Mouse (Mus musculus) spleen, postnatal 14 days (tissue): ENCODE measurements at regions not wholly inside any gene's neighbourhood (a gene's known extent, or its start where the extent isn't known, plus 50 kb on each side); places are given as distances from the start of the nearest gene placed in this dataset.
A peak's percentile ranks its signal among the peaks of the same experiment; 100 is the strongest.
"Not testable (repeated sequence)": the region's sequence is repeated elsewhere in the genome, so short reads cannot be mapped to it uniquely, and the experiment has no call there.

Experiments
- DNase-seq, 2 experiments: peaks; one replicate each; pipeline ENCODE4 v3.0.0; 2021 to 2022; ENCODE audit warnings: low spot score in 2 of 2

DNA sequence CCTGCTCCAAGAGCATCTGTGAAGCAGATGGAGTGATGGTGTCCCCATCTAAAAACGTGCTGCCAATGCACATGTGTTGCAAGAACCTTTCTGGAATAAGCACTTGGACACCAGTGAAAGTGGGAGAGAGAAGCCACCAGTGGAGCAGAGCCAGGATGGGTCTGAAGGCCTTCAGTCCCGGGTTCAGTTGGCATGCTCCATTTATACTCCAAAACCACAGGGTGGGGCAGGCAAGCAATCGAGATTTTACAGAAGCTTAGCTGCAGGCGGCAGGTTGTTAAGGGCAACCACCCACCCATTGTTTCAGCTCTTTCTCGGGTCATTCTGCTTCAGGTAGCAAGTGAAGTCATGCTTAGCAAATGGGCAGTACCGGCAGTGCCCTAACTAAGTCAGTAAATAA, 51.8 kb upstream of the Sv2b start:
- DNase-seq = no peak

DNA sequence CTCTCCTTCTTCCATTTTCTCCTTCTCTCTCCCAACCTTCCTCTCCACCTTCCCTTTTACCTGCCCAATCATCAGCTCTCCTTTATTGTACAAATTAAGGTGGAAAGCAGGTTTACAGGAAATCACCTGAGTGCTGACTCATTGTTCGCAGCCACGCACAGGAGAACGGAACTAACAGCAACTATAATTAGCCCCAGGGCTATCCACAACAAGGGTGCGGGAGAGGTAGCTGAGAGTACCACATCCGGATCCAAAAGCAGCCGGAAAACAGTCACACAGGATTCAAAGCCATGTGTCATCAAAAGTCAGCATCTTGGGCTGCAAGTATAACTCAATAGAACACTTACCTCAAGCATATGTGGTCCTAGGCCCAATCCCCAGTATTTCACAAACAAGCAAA, 53.5 kb upstream of the Sv2b start:
- DNase-seq = no peak

DNA sequence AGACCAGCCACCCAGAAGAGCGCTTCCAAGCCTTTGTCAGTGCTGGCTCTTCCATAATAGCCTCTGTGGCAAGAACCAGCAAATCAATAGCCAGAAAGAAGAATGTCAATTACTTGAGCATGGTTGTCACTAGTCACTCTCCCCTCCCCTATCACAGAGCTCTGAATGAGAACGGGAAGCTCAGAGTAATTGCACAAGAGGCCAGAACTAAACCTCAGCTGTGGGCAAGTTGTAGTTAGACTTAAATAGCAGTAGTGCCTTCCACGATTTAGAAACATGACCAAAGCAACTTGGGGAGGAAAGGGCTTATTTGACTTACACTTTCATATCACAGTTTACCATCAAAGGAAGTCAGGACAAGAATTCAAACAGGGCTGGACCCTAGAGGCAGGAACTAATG, 56.4 kb upstream of the Sv2b start:
- DNase-seq = no peak

DNA sequence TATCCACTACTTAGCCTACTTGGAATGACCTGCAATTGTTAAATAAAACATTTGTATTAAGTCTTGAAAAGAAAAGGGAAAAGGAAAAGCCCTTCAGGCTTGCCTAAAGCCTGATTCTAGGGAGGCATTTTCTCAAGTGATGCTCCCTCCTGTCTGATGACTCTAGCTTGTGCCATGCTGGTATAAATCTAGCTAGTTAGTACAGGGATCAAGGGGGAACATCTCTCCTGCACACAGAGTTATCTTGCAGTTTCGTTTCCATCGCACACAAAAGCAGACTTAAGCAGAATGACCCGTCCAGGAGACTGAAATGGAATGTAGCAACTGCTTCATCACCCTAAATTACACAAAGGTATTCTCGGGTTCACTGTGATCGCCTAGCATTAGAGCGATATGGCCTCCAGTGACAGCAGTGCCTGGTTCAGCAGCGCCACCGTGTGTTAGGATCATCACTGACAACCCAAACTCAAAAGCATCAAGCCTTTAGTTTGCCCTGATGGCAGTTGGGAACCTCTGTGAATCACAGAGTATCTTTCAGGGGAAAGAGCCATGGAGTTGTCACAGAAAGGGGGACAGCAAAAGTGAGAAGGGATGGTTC, 57.3 kb upstream of the Sv2b start:
- peak; percentile 51 to 71 for DNase-seq

DNA sequence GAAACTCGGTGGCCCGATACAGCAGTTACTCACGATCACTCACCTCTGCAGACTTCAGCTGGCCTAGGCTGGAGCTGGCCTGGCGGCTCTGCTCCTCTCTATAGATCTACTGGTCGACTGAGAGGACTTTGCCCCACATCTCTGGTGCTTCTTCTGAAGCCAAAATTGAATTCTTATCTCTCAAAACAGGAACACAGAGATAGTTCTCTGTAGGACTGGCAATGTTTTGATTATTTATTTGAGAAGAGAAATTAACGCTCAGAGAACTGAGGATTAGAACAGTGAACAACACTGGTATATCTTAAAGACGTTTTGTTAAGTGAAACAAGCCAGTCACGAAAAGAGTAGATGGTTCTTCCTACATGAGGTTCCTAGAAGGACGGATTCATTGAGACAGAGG, 59.3 kb upstream of the Sv2b start:
- DNase-seq = no peak

DNA sequence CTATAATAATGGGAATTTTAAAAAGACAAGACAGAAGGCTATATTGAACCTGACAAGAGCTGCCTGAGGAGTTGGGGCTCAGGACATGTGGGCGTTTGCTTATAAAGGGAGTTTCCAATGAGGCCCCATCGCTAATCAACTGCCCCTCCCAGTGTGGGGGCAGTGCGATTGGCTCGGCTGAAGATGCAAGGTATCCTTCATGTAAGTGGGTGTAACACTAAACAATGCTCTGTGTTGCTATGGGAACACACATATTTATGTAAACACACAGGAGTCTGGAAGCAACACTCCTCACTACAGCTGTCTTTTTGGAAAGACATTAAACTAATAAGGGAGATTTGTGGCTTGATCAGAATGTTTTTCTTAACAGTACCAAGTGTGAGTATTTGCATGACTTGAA, 60.3 kb upstream of the Sv2b start:
- DNase-seq = no peak

DNA sequence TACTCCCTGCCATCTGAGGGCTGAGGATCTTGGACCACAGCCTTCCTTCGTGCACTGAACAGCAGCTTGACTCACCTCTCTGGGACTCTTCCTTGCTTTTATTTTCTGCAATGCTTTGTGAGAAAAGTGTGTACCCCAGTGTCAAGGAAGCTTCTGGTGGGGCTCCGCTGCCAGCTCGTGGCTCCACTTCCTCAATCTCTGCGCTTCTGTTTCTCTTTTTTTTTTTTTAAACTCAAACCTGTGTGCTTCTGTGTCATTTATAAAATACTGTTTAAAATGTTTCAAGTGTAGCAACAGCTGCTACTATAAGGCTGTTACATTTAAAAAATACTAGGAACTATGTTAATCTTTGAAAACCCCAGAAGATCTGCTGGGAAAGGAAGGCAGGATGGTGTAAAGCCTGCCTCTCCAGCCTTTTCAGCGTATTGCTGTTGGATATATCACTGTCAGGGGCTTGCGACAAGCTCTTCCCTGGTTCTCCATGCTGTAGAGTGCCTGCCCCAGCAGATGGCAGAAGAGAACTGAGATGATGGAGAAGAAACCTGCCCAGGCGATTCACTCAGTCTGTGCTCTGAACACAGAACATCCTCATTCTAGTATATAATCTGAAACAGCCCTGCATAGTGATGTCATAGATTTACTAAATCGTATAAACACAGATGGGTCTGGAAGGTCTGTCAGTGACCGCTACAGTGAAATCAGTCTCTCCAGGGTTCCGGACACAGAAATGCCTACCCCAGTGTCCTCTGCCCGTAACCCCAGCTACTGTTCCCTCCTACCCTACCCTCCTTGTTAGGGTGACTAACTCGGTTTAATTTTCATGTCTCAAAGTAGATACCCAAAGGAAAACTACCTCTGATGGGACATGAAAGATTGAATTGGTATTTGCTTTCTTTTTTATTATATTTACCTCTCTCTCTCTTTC, 61.8 kb upstream of the Sv2b start:
- peak; percentile 52 to 72 for DNase-seq

DNA sequence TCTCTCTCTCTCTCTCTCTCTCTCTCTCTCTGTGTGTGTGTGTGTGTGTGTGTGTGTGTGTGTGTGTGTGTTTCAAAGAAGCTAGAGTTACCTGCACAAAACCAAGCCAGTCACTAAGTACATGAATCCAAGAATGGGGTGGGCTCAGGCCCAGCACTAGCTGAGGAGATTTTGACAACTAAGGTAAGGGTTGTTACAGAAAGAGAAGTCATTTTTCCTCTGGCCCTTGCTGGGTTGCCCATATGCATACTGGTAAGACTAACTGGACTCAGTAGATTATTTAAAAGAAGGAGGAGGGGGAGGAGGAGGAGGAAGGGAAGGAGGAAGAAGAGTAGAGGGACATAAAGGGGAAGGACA, 62.4 kb upstream of the Sv2b start:
- no peak for DNase-seq

DNA sequence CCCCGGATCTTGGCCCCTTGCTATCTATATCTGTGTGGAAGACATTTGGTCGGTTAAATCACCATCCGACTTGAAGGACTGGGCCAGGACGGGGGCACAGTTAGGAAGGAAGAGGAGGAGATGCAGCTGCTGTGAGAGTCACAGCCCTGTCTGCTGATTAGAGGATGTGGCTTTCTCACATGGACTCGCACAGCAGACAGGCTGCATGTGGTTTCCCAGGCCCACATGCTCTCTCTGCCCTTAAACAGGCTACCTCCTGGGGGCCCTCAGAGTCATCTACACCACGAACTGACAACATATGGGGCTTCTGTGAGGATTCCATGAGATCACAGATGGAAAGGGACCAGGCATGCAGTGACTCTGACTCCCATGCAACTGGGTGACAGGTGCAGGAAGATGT, 62.9 kb upstream of the Sv2b start:
- DNase-seq = peak; percentile 16 to 20

DNA sequence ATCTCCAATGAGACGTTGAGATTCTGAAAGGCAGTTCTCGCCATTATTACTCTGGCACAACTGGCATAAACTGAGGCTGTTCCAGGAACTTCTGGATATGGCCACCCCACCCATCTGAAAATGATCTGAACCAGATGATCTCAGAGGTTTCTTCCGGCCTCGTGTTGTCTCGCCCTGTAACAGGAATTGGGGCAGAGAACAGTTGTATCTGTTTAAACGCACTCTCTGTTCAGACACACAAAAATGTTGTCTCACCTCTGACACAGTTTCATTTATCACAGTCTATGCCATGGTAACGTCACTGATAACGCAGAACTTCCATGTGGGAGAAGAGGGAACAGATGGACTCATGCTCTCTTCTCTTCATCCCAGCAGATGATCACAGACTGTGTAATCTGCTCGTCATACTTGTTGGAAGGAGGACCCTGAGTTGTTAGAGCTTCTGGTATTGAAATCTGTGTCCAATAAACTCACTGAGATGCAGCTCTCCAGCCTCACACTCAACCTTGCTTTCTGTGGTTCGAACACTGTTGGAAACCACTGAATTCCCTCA, 63.9 kb upstream of the Sv2b start:
- DNase-seq = no peak

DNA sequence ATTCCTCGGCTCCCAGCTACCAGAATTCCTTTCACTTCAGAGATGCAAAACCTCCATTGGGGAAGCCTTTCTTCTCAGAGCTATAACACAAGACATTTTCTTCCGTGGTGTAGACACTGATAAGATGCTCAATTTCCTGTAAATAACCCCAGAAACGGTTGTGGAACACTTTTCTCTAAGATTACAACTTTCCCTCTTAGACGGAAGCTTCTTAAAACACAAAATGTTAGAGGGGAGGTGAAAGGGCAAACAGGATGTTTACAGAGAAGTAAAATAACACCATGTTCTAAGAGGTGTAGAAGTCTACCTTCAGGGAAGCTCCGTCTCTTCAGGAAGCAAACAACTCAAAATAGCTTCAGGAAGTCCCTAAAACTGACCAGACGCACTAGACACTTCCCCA, 65.4 kb upstream of the Sv2b start:
- DNase-seq = no peak

DNA sequence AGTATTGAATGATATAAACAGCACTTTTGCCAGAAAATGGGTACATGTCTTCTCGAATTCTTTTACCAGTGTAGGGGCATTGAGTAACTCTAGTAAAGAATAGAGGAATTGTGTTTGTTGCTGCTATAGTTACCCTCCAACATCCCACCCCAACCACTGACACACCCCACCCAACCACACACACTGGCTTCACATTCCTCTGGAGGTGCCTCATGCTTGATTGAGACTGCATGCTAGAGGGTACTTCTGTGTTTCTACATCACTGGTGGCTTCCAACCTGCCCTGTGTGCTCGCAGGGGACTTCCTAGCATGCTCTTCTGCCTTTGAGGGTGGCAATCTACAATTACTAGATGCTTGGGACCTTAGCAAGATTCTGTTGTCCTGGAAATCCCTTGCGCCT, 70.5 kb upstream of the Sv2b start:
- DNase-seq = no peak

DNA sequence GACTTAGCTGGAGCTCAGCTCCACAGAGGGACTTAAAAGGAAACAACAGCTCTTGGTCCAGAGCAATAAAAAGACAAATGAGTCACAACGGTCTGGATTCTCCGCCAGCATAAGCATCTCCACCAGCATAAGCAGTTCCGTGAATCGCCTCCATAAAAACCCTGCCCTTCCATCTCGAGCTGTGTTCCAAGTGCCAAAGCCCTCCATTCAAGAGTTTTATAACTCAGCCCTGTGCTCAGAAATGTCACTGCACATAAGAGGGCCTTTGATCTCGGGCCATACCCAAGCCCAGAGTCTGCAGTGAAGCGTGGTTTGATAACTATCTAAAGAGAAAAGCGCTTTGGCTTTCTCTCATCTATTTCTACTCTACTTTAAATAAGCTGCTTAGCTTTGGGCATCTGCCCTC, 70.8 kb upstream of the Akap13 start:
- no peak for DNase-seq

DNA sequence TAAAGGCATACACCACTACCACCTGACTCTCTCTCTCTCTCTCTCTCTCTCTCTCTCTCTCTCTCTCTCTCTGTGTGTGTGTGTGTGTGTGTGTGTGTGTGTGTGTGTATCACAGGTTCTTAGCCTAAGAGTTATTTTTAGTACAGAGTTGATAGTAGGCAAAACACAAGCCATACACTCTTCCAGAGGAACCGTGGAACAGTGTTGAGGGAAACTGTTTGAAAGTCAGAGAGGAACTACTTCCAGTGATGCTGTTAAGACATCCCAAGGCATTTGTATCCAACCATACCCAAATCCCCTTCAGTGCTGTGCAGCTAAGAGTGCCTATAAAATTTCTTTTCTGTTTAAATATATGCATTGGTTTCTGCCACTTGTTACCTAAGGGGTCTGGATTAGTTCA, 68.3 kb upstream of the Akap13 start:
- DNase-seq = no peak

DNA sequence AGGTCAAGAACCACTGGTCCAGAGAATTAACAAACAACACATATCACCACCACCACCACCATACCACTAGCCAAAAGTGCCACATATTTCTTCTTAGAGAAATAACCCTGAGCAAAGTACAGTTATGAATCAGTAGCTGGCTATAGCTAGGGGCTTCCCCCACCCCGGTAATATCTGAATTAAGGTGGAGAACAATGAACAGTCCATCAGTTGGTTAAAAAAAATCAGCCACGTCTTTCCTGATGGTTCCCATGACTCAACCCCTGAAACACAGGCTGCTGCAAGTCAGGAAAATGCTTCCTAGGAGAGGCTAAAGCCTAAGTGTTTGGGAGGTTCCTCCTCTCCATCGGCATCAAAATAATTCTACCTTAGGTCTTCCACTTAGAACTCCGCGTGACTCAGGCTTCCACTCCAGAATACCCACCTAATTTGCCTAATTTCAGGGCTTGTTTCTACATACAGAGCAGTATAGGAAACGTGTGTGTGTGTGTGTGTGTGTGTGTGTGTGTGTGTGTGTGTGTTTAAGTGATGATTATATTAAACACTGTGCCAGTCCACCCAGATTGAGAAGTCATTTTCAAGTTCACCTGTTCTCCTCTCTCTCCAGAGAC, 67.4 kb upstream of the Akap13 start:
- DNase-seq = no peak

DNA sequence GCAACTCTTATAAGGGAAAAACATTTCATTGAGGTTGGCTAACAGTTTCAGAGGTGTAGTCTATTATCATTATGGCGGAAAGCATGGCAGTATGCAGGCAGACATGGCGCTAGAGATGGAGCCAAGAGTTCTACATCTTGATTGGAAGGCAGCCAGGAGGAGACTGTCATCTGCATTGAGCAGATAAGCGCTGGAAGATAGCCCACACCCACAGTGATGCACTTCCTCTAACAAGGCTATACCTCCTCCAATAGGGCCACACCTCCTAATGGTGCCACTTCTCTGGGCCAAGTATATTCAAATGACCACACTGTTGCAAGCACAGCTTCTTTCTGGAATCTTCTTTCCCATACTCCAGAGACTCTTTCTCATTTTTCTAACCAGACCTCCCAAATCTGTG, 65.2 kb upstream of the Akap13 start:
- no peak for DNase-seq

DNA sequence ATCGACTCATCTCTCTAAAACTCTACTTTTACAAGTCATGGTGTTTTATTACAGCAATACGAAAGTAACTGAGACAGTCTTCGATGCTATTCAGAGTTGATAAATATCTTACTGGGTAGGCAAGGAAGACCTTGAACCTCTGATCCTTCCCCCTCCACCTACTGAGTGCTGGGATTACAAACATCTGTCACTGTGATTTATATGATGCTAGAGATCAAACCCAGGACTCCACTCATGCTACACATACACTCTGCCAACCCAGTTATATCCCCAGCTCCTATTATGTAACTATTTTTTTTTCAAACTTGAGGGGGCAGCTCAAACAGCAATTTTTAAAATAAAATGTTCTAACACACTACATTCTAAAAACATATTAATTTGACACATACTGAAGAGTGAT, 62.6 kb upstream of the Akap13 start:
- no peak for DNase-seq

DNA sequence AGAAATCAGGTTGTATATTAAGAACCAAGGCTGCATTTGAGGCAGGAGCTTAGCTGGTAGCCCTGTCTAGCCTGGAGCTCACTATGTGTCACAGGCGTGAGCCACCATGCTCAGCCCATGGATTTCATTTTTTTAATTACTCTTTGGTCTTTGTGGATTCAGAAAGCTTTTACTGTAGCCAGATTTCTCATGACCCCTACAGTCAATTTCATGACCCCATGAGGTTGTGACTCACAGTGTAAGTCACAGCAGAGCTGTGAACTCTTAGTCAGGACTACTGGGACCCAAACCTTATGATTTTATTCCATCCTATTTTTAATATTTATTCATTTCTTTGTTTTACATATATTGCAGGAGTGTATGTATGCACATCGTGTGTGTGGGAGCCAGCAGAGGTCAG, 61.9 kb upstream of the Akap13 start:
- no peak for DNase-seq

DNA sequence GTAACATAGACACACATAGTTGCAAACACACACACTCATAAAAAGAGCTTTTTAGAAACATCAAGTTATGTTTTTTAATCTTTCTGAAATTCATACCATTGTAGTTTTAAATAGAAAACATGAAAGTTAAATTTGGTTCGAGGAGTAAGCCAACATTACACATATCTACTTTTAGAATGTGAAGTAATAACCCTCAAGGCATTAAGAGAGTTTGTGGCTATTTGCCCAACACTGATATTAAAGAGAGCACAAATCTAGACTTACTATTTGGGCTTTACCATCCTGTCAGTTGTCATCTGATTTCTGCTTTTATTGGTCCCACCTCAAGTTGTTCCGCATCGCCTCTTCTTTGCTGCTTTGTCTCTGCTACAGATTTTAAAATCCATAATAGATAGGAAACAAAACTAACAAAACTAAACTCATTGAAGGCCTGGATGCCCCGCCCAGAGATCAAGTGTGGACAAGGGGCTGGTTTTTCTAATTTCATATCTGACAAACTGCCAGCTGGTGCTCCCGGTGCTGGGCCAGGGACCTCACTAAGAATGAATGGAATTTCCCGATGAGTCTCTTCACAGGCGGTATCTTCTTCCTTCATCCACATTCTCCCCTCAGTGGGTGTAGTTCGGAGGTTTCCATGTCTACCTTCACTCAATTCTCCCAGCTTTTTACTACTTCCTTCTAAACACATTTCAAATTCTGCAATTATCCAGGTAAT, 60.3 kb upstream of the Akap13 start:
- no peak for DNase-seq

DNA sequence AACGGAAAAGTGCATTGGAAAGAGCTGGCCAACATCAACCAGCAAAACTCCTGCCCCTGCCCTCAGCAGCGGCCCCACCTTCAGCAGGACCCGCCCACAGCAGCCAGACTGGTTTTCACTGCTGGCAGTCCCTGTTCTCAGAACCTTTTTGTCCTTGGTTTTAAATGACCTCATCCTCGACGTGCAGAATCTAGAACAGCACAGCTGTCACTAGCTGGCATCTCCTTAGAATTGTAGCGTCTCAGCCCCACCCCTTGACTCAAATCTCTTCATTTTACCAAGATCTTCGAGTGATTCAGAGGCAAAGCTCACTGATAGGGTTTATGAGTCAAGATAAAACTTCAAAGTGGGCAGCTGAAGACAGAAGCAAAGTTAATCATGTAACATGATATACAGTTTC, 57.8 kb upstream of the Akap13 start:
- no peak for DNase-seq

DNA sequence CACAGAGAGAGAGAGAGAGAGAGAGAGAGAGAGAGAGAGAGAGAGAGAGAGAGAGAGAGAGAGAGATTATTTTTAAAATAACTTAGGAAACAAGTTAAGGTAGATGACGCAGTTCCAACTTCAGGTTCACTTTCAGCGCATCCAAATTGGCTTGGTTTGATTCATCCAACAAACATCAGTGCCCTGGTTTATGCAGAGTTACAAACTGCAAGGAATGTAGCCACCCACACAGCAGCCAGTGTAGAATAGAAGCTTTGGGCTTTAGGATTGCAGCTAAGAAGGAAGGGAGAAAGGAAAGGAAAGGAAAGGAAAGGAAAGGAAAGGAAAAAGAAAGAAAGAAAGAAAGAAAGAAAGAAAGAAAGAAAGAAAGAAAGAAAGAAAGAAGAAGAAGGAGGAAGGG, 56.9 kb upstream of the Akap13 start:
- DNase-seq = not testable (repeated sequence)
